Mouse (Mus musculus) embryo, embryonic 11.5 days (tissue): ENCODE measurements around the gene Usf2.

ENCODE experiments used
- DNase-seq: peaks from one replicate; pipeline ENCODE4 v3.0.0-alpha.2; 2012; ENCODE audit warnings: low read depth, low spot score

Gene Usf2

DNA sequence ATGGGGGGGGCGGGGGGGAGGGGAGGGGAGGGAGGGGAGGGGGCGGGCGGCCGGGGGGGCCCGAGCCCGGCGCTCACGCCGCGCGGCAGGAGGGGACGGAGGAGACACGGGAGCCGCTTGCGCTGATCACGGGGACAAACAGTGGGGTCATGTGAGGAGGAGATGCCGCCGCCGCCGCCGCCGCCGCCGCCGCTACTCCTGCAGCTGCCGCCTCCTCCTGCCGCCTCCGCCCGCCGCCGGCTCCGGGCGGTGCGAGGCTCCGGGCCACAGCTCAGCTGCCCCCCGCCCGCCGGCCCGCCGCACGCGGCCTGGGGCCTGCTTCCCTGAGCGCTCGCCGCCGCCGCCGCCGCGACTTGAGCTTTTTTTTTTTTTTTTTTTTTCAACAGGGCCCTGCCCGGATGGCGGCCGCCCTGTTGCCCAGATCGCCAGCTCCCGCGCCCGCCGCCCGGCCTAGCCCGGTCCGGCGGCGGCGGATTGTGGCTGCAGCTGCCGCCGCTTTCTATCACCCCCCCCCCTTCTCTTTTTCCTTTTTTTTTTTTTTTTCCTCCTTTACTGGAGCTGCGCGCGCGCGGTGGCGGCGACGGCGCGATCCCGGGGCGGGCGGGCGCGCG is at the start of gene Usf2:
Gene Usf2 (minus strand): TSS at position 48 of the 611 bp plus-strand sequence.
- peak; percentile 35 for DNase-seq

DNA sequence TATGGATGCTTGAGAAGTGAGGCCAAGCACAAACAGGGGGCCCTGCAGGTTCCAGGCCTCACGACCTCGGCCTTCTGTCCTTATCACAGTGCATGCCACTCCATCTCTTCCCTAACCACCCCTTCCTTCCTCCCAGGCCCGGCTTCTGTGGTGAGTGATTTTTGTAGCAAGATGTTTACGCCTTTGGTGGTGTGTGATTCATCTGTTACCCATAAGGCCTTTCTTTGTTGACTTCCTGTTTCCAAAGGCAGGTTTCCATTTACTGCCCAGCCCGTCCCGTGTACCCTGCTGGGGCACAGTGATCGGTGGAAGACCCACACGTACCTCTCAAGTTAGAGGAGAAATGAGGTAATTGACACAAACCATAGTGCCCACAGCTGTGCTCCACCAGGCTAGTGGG is 46.0 kb upstream of the Usf2 start:
- DNase-seq, result no peak

DNA sequence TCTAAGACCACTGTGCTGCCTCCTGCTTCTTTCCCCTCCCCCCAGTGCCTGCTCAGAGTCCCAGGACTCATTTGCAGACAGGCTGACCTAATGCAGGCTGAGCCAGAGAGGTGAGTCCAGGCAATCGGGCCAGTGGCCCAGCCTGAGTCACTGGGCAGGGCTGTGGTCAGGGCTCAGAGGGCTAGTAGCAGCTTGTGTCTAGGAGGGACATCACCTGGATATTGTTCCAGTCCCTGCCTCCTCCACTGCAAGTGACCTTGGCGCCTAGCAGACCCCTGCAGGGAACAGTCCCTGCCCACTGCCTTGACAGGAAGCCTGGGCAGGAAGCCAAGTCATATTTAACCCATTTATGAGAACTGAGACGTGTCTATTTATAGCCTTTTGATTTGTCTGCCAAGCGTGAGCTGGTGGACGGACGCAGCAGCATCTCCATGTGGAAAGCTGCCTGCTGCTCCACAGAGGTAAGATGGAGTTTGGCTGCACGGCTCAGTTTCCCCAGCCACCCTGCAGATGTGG is 44.0 kb upstream of the Usf2 start:
- peak; percentile 26 for DNase-seq

DNA sequence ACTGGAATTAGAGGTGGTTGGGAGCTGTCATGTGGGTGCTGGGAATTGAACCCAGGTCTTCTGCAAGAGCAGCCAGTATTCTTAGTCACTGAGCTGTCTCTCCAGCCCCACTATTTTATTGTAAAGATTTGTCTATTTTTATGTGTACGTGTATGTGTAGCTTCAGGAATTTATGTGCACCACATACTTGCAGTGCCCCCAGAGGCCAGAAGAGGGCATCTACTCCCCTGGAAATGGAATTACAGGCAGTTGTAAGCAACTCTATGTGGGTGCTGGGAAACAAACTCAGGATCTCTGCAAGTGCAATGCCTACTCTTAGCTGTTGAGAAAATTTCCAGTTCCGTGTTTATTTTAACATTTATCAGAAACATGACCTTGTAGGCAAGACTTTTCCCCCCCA is 39.9 kb upstream of the Usf2 start:
- DNase-seq, result no peak

DNA sequence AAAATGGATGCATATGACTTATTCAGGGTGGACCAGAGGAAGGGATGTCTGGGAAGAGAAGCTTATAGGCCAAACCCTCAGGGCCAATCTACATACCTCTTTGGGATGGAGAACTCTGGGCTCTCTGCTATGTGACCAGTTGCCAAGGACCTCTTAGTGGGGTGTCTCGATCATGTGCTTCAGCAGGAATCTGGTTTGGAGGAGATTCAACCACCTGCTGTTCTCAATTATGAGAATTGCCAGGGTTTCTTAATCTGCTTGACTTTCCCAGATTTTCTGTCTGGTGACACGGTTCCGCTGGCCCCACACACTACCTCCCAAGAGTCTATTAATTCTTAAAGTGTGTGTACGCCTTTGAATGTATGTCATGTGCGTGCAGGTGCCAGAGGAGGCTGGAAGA is 37.4 kb upstream of the Usf2 start:
- DNase-seq, result no peak

DNA sequence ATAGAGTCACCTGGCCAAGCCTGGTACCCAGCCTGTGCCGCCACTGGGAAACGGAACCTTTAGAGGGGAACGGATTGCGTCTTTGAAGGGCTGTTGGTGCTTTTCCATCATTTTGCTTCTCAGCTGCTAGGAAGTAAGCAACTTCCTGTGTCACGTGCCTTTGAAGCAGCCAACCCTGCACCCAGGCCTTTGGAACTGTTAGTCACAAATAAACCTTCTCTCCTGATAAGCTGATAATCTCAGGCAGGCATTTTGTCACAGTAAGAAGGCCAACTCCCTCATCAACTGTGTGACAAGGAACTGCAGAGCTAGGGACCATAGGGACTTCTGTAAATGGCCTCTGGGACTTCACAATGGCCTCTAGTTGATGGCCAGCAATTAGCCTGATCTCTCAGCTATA is 35.5 kb upstream of the Usf2 start:
- no peak for DNase-seq

DNA sequence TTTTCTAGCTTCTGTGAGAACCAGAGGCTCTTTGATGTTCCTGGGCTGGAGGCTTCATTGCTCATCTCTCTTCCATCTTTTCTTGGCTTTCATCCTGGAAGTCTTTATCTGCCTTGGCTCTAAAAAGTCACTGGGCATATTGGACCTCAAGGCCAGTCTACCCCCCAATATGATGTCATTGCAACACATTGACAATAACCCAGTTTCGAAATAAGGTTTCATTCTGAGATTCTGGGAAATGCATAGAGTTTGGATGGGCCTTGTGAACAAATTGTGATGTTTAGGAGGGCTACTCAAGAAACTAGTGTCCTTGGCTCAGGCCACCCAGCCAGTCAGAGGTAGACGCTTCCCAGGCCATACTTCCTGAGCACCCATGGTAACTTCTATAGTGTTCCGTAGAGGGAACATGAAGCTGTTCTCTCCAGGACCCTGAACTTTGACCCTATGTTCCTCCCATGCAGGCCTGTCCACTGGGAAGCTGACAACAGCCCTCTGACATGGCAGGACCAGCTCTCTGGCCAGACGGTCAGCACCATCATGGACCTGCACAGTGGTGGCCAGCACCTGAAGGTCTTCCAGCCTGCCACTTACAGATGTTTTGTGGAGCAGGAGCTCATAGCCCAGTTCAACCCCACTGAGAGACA is 32.0 kb upstream of the Usf2 start:
- DNase-seq, result no peak

DNA sequence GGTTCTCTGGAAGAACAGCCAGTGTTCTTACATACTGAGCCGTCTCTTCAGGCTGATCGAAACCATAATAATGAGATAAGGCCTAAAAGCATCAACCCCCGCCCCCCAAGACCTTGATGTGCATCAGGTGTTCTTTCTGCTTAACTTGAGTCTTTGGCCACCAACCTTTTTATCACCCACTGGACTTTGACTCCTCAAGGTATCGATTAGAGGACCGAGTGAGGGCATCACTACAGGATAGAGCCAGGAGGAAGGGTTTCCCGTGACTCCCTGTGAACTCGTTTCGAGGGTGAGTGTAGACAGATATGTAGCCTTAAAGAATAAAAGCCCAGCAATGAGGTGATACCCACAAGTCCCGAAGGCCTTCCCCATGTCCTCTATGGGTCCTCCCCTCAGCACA is 28.8 kb upstream of the Usf2 start:
- no peak for DNase-seq

DNA sequence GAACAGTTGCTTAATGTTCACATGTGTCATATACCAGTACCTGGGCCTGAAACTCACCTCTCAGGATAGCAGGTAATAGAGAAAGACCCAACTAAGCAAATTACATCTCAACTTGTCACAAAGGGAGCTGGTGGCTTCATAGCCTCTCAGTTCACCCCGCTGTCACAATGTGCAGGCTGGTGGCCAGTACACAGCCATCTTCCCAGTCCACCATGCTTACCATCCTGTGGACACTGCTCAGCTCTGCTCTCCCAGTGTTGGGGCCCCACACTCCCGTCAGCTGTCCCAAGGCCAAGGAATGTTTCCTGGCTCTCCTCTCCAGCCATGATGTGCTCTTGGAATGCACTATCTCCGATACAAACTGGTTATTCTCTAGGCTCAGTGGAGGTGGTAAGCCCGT is 25.1 kb upstream of the Usf2 start:
- no peak for DNase-seq

DNA sequence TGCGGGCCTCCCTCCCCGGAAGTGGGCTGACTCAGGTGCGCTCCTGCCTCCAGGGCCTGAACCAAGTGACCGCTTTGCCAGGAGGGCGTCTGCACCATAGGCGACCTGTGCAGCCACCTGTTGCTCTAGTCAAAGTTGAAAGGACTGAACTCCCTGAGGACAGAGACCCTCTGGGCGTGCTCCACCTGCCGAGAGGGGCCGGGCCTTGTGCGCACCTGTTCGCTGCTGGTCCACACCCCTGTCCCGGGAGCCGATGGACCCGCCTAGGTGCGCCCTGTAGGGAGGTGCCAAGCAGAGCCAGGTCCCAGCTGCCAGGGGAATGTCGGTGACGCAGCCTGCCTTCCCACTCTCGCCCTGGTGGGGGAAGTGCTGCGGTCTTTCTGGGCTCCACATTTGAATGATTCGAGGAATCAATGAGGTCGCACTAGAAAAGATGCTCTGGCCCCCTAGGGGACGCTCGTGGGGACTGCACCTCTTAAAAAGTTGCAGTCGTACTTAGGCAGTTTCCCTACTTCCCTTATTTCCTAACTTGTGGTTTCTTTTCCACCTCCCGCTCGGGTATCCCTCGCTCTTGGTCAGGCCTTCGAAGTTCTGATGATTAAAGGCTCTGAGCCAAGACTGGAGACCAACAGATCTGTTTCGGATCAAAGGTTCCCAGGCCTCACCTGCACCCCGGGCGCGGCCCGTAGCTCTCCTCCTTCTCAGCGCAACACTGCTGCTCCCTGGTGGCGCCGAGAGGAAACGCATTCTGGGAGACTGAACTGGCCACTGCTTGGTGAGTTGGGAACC is 17.1 kb upstream of the Usf2 start, which contains the start of gene Fam187b:
Gene Fam187b (plus strand): TSS at position 290 of the 789 bp plus-strand sequence.
- peak; percentile 78 for DNase-seq

DNA sequence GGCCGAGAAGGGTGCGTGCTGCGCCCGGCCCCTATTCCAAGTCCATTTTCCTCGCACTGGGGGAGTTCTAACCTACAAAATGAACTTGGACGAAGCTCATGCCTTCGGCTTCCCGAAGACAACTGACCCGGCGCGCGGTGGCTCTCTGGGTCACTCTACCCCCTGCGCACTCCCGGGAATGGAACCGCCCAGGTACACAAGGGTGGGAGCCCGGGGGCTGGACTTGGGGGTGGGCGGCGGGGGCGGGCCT is 16.6 kb upstream of the Usf2 start, which contains the start of gene Lsr:
Gene Lsr (minus strand): TSS at position 214 of the 250 bp plus-strand sequence.
- DNase-seq, result no peak

DNA sequence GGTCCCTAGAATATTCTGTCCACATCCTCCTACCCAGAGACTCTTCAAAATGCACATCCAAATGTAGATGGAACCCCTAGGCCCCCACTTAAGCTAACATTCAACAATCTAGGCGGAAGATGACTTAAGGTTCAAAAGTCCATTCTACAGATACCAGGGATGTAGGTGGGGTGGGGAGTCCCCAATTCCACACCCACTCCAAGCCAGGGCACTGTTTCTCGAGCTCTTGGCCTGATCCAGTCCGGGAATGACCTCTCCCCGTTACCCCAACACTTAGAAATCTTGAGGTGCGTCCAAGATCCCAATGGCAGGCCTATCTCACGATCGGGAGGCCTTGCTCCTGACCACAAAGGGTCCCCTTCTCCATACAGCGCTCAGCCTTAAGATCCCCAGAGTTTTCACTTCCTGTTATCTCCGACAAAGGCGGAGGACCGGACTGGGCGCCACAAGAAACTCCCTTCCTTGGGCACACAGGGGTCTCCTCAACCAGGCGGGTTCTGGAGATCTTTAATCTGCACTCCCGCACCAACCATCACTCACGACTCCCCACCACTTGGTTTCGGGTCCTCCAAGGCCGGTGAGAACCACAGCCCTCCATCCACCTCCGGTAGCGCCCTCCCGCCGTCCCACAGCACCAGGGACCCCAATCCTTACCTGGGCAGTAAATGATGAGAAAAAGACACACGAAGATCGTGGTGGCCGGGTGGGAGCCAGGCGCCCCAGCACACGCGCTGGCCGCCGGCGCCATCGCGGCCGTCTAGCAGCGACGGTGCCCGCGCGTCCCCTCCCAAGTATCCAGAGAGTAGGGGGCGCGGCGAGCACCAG is 16.0 kb upstream of the Usf2 start:
- DNase-seq, result no peak

DNA sequence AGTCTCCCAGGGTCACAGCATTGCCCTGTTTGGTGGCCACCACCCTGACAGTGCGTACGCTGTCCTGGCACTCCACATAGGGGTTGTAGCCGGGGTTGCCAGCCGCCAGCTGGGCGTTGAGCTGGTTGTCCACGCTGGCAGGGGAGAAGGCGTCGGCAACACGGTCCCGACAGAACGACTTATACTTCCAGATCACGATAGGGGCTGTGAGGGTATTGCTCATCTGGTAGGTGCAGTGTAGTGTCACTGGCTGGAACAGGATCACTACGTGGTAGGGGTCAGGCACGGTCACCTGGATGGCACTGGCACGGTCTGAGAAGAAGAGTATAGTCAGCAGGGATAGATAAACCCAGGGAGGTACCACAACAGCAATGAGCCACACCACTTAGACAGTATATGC is 15.3 kb upstream of the Usf2 start:
- DNase-seq, result no peak

DNA sequence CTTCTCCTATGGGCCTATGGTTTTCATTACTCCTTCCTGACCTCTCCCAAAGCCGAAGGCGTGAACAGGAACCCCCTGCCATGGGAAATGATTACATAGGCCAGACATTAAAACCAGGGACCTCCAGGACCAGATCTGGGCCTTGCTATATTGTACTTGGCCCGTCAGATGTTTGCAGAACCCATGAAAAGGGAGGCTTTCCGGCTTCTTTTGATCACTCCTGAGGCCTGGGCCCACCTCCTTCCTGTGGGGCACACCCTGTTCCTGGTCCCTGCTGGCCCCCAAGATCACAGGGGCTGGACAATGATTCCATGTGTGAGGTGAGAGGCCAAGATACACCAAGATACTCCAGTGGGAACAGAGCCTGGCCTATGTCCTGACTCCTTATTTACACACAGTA is 12.6 kb upstream of the Usf2 start:
- DNase-seq, result no peak

DNA sequence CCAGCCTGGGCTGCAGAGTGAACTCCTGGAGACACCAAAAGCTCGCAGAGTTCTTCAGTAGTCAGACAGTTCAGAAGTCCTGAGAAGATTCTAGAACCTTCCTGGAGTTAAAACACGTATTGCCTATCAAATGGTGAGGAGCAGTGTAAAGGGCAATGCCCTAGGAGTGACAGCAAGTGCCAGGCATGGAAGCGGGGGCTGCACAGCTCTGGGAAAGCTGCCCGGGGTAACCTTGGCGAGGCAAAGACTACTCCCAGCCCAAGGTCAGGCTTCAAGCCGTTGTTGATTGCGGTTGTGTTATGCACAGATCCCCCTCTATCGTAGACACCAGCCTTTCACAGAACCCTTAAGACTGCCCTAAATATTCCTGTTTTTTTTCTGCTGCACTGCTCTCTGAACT is 12.0 kb upstream of the Usf2 start:
- DNase-seq, result no peak

DNA sequence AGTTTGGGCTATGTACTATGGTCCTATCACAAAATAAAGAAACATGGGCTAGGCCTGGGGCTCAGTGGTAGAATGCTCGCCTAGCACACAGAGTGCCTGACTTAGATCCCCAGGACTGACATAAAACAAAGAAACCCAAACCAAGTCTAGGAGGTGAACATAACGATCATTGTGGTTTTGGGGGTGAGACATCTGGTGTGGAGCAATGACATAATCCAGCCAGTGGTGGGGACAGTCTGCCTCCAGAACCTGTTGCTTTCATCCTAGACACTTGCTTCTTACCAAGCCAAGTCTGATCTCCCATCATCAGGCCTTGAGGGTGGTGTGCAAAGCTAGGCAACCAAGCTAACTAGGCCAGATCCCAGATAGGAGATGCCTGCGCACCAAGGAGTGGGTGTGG is 10.1 kb upstream of the Usf2 start:
- DNase-seq, result no peak

DNA sequence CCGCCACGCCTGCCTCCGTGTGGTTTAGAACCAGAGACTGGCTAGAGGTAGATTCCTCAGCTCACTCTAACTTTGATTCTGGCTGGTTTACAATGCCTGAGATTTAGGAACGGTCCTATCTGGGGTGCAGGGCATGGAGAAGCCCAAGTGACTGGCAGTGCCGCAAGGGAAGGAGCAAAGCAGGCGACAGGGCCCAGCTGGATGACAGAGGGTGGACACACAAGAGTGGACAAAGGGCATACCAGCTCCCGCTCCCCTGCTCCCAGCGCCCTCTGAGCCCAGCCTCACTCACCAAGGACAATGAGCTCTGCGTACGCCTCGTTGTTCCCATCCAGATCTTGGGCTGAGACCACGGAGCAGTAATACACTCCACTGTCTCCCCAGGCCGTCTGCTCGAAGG is 9.1 kb upstream of the Usf2 start:
- no peak for DNase-seq

DNA sequence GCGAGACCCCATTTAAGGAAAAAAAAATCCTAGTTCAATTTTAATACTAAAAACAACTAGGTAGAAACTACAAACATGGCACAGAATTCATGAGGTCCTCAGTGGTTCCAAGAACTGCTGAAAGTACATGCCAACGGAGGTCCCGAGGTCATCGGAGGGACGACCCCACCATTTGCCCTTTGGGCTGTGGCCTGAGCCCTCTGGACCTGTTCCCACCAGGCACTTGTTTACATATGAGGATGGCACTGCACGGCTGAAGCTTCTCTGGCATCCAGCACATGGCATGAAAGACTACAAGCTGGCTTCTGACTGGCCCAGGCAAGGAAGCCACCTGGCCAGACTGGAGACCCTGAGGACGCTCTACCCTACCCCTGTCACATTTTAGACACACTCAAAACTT is 7.8 kb upstream of the Usf2 start:
- no peak for DNase-seq

DNA sequence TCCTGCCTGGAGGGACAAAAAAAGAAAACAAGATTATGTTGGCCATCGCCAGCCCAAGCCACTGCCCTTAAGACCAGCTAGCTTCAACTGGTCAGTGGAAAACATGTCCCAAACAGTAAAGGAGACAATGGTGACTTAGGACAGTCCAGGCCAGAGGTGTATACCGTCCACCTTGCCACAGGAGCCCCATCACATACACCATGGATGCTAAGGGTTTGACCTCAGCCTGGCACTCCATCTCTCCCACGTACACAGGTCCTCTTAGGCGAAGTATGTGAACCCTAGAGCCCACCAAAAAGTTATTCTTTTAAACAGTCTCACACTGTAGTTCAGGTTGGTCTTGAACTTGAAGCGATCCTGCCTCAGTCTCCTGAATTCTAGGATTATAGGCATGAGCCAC is 6.3 kb upstream of the Usf2 start:
- no peak for DNase-seq

DNA sequence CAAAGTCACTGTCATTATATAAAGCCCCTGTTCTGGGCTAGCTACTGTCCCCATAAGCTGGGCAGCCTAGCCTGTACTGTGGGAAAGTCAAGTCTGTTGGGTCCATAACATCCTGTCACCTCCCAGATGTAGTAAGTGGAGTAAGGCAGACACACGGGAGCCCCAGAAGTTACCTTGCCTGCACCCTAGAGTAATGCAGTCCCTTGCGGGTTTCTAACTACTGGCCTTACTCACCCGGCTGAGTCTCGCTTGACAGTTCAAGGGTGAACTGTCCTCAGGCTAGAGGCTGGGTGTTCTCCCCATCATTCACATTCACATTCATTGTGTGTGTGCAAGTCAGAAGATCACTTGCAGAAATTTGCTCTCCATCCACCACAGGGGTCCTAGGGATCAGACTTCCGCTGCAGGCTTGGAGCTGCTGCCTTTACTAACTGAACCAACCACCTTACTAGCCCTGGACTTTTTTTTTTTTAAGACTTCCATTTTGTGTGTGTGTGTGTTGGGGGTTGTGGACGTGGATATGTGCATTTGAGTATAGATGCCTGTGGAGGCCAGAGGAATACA is 3.3 kb upstream of the Usf2 start:
- no peak for DNase-seq

DNA sequence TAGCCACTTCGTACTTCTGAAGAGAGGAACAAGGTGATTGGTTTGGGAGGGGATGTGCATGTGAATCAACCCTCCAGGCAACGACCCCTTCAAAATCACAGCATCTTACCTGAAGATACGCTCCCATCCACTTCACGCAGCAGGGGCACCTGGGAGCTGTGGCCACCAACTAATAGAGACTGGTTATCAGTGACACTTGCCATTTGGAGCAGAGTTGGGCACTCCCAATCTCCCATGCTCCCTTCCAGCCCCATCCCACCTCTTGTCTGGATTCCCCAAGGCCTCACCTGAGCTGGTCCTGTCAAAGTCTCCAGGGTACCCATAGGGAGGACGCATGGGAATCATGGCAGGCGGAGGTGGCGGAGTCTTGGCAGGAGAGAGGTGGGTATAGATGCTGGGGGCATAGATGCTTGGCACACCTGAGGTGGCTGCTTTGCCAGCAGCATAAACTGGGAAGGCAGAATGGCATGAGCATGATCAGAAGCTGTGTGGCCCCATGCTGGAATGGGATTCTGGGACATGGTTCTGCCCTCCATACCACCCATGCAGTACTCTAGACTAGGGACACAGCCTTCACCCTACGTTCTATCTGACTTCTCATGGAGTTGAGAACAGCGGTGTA is 2.4 kb upstream of the Usf2 start:
- DNase-seq, result no peak
